Mouse (Mus musculus) left cerebral cortex, adult 2 months (tissue): ENCODE results near the gene Gm21858. TPM values are rescaled to one million over a fixed set of nuclear protein-coding genes. Genes with fewer than 3 reads are reported as not detected.
"Not testable (repeated sequence)": the region's sequence is repeated elsewhere in the genome, so short reads cannot be mapped to it uniquely, and the experiment has no call there.

Experiments
- DNase-seq, 2 experiments: peaks; one replicate each; pipeline ENCODE4 v3.0.0; 2021 to 2022; ENCODE audit warnings: low spot score in 2 of 2, mixed read lengths in 1 of 2; ENCODE audit errors: extremely low spot score in 1 of 2
- H3K27ac ChIP-seq: fragments of 200-600 bp; 2 replicates; pipeline ENCODE4 v1.8.1; 2022
- H3K4me3 ChIP-seq: fragments of 200-600 bp; 2 replicates; pipeline ENCODE4 v1.8.1; 2022
- intact Hi-C: fragments of 180-260 bp; cut with DNase I; formaldehyde crosslinking; loops from one replicate; pipeline ENCODE4 v1.15.1; 2025
- long read RNA-seq, 2 experiments: library from polyadenylated mRNA; stranded (forward); transcript quantifications; one replicate each; pipeline ENCODE4 v2.0.0; 2021; ENCODE audit warnings: borderline mapping rate in 2 of 2
- total RNA-seq, 2 experiments: library from RNA; stranded (reverse); gene quantifications; 2 replicates each; pipeline ENCODE4 v1.2.3; 2021

The Gm21858 gene
- not detected for total RNA-seq
- long read RNA-seq, experiment 1 = 0 reads
- long read RNA-seq, experiment 2 = 0 reads

DNA sequence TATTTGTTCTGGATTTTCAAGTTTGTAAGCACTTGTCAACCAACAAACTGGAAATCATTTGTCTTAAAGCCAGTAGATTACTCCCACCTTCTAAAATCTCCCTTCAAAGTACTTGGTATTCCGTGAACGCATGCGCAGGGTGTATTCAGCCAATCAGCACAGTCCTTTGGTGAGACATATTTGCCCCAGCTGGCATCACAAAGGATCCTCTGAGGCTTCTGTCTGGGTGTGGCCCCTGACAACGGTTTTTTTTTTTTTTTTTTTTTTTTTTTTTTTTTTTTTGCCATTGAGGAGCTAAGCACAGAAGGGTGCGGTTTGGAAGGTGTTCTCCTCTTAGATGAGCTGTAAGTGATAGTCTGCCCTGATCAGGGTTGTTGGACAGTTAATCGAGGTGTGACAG, at the start of gene Gm21858:
TSS of gene Gm21858 (plus strand) at position 301 of the 400 bp plus-strand sequence.
- H3K4me3 ChIP-seq, intact Hi-C loops, DNase-seq, H3K27ac ChIP-seq: not testable (repeated sequence)
